Mouse (Mus musculus) myocyte (in vitro differentiated cells): ENCODE results near the gene AI464131. TPM values are rescaled to one million over a fixed set of nuclear protein-coding genes. Genes with fewer than 3 reads are reported as not detected.

Experiments
- H3K27me3 ChIP-seq: one replicate; pipeline ENCODE4 v1.6.1; 2011; ENCODE audit not compliant: control insufficient read depth, insufficient read depth, insufficient read length
- H3K36me3 ChIP-seq: one replicate; pipeline ENCODE4 v1.6.1; 2011; ENCODE audit not compliant: control insufficient read depth, insufficient read depth
- H3K4me2 ChIP-seq: one replicate; pipeline ENCODE4 v1.6.1; 2011; ENCODE audit warnings: low read depth, control low read depth
- H3K4me3 ChIP-seq: one replicate; pipeline ENCODE4 v1.5.1; 2011; ENCODE audit warnings: mild to moderate bottlenecking, control low read depth, moderate library complexity
- H3K79me2 ChIP-seq: one replicate; pipeline ENCODE4 v1.6.1; 2011; ENCODE audit not compliant: control insufficient read depth, insufficient read depth
- H3ac ChIP-seq: one replicate; pipeline ENCODE4 v1.6.1; 2011; ENCODE audit not compliant: control insufficient read depth, insufficient read length
- CEBPB ChIP-seq: IDR thresholded peaks from 2 replicates; pipeline ENCODE4 v1.6.1; 2011; ENCODE audit warnings: mild to moderate bottlenecking, moderate library complexity; ENCODE audit not compliant: poor library complexity, insufficient read depth, severe bottlenecking
- E2F4 ChIP-seq: IDR thresholded peaks from one replicate; pipeline ENCODE4 v1.6.1; 2011; ENCODE audit warnings: mild to moderate bottlenecking, control low read depth, moderate library complexity; ENCODE audit not compliant: insufficient read depth
- MAX ChIP-seq: IDR thresholded peaks from one replicate; pipeline ENCODE4 v1.6.1; 2011; ENCODE audit warnings: low read depth, mild to moderate bottlenecking, control low read depth
- MYOD1 ChIP-seq, 3 experiments: IDR thresholded peaks; one replicate each; pipeline ENCODE4 v1.6.1; 2011; ENCODE audit warnings: control low read depth in 2 of 3, low read depth in 2 of 3, mild to moderate bottlenecking in 2 of 3, moderate library complexity in 1 of 3; ENCODE audit not compliant: insufficient read length in 2 of 3, control insufficient read depth in 1 of 3
- MYOG ChIP-seq, 3 experiments: IDR thresholded peaks; one replicate each; pipeline ENCODE4 v1.6.1; 2011; ENCODE audit warnings: control low read depth in 2 of 3, low read depth in 2 of 3, mild to moderate bottlenecking in 2 of 3; ENCODE audit not compliant: insufficient read length in 2 of 3, control insufficient read depth in 1 of 3, insufficient read depth in 1 of 3
- POLR2A ChIP-seq: IDR thresholded peaks from one replicate; pipeline ENCODE4 v1.6.1; 2011; ENCODE audit warnings: low read depth, mild to moderate bottlenecking, control low read depth, moderate library complexity; ENCODE audit not compliant: insufficient read length
- POLR2AphosphoS2 ChIP-seq: IDR thresholded peaks from one replicate; pipeline ENCODE4 v1.6.1; 2011; ENCODE audit warnings: low read depth, control low read depth; ENCODE audit not compliant: insufficient read length
- REST ChIP-seq: IDR thresholded peaks from one replicate; pipeline ENCODE4 v1.6.1; 2011; ENCODE audit warnings: mild to moderate bottlenecking, control low read depth, moderate library complexity; ENCODE audit not compliant: insufficient read depth, insufficient read length
- SRF ChIP-seq: IDR thresholded peaks from one replicate; pipeline ENCODE4 v1.6.1; 2011; ENCODE audit warnings: low read depth; ENCODE audit not compliant: control insufficient read depth, insufficient read length
- TCF12 ChIP-seq: IDR thresholded peaks from one replicate; pipeline ENCODE4 v1.6.1; 2011; ENCODE audit warnings: mild to moderate bottlenecking, control low read depth; ENCODE audit not compliant: poor library complexity, insufficient read depth, severe bottlenecking
- TCF3 ChIP-seq: IDR thresholded peaks from one replicate; pipeline ENCODE4 v1.6.1; 2011; ENCODE audit warnings: low read depth, control low read depth; ENCODE audit not compliant: insufficient read length
- USF1 ChIP-seq: IDR thresholded peaks from one replicate; pipeline ENCODE4 v1.6.1; 2011; ENCODE audit warnings: low read depth, mild to moderate bottlenecking, control low read depth, moderate library complexity
- polyA plus RNA-seq: library from polyadenylated mRNA; unstranded; fragments of >200 nt; fragmentation: generic; extraction: Trizol; gene quantifications from one replicate; pipeline ENCODE4 v1.2.1, GENCODE M21; 2012; ENCODE audit warnings: missing spikeins

The AI464131 gene
- polyA plus RNA-seq, 1 experiment: 33.9 TPM

- H3K4me2 ChIP-seq: no peak overlapping the region
- H3K27me3 ChIP-seq: no peaks in the 10 kb centered on the region
- H3K4me3 ChIP-seq: no peak overlapping the region
- H3ac ChIP-seq: no peak overlapping the region
- no peaks in the 10 kb centered on the region for H3K79me2 ChIP-seq
- no peaks in the 10 kb centered on the region for H3K36me3 ChIP-seq
- TF ChIP-seq POLR2AphosphoS2 (no peak), MYOD1 (IDR thresholded peaks at IDR 0.05; ENCODE audit: control insufficient read depth in 1 of 3, insufficient read length in 2 of 3, low read depth in 2 of 3) (no peak), TCF3 (no peak), TCF12 (no peak), REST (no peak), USF1 (no peak), POLR2A (no peak), MYOG (IDR thresholded peaks at IDR 0.05; ENCODE audit: control insufficient read depth in 1 of 3, insufficient read depth in 1 of 3, insufficient read length in 2 of 3, low read depth in 2 of 3) (no peak), CEBPB (no peak), SRF (no peak), E2F4 (no peak), MAX (no peak)
These were observed 25.2 kb downstream of the AI464131 start for GRCm38 (mm10) chr4:41477648-41478160.

GRCm38 (mm10) chr4:41471384-41471689, 31.5 kb downstream of the AI464131 start:
- H3K36me3 ChIP-seq: peaks cover 4% of the 10 kb centered on the region
- H3K27me3 ChIP-seq: no peaks in the 10 kb centered on the region
- no peak for TF ChIP-seq TCF3
- no peak for TF ChIP-seq POLR2A
- no peak for TF ChIP-seq SRF
- no peak for TF ChIP-seq CEBPB
- no peak for TF ChIP-seq TCF12
- TF ChIP-seq MYOG (IDR thresholded peaks at IDR 0.05; ENCODE audit: control insufficient read depth in 1 of 3, insufficient read depth in 1 of 3, insufficient read length in 2 of 3, low read depth in 2 of 3): no peak
- no peak for TF ChIP-seq POLR2AphosphoS2
- no peak overlapping the region for H3K4me2 ChIP-seq
- H3K79me2 ChIP-seq: no peaks in the 10 kb centered on the region
- no peak overlapping the region for H3K4me3 ChIP-seq
- H3ac ChIP-seq: no peak overlapping the region

DNA sequence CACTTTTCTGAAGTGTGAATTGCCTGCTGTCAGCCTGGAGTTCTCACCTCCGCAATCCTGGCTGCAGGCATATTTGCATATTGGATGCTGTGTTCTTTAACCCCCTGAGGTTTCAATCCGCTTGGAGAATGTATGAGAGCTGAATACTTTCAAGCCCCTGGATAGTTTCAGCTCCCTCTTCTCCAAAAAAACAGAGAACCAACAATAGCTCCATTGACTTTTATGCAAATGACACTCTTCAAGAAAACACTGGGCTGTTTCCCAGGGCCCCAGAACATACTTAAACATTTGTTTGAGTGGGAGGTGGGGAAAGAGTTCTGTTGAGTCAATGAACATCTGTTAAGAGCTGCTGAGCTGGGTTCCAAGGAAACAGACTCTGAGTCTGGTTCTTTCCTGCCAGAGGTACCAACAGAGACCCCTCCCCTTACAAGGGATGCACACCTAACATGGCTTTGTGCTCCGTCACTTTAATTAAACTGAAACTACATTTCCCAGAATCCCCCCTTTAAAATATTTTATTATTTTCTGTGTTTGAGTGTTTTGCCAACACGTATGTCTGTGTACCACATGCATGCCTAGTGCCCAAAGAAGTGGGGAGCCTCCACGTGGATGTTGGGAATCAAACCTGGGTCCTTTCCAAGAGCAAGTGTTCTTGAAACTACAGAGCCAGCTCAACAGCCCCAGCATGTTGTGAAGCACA, 32.0 kb downstream of the AI464131 start:
- H3K36me3 ChIP-seq: peaks cover 4% of the 10 kb centered on the region
- no peak for TF ChIP-seq MYOG (IDR thresholded peaks at IDR 0.05; ENCODE audit: control insufficient read depth in 1 of 3, insufficient read depth in 1 of 3, insufficient read length in 2 of 3, low read depth in 2 of 3)
- TF ChIP-seq REST: no peak
- no peak for TF ChIP-seq MYOD1 (IDR thresholded peaks at IDR 0.05; ENCODE audit: control insufficient read depth in 1 of 3, insufficient read length in 2 of 3, low read depth in 2 of 3)
- TF ChIP-seq POLR2AphosphoS2: no peak
- no peak for TF ChIP-seq MAX

GRCm38 (mm10) chr4:41470051-41470683, 32.7 kb downstream of the AI464131 start:
- H3K4me2 ChIP-seq: no peak overlapping the region
- H3K4me3 ChIP-seq: no peak overlapping the region
- no peak overlapping the region for H3ac ChIP-seq
- no peaks in the 10 kb centered on the region for H3K79me2 ChIP-seq
- no peak for TF ChIP-seq REST
- TF ChIP-seq CEBPB: no peak
- no peak for TF ChIP-seq POLR2A
- TF ChIP-seq MYOD1 (IDR thresholded peaks at IDR 0.05; ENCODE audit: control insufficient read depth in 1 of 3, insufficient read length in 2 of 3, low read depth in 2 of 3): no peak
- no peak for TF ChIP-seq TCF12
- no peak for TF ChIP-seq MAX
- TF ChIP-seq POLR2AphosphoS2: no peak
- TF ChIP-seq TCF3: no peak
- TF ChIP-seq USF1: no peak
- TF ChIP-seq SRF: no peak
- peaks cover 4% of the 10 kb centered on the region for H3K36me3 ChIP-seq
- H3K27me3 ChIP-seq: no peaks in the 10 kb centered on the region

More for the DNA sequence above, 32.0 kb downstream of the AI464131 start:
- Histone ChIP-seq H3K4me3 (no peak overlapping the region), H3K4me2 (no peak overlapping the region), H3K79me2 (no peaks in the 10 kb centered on the region), H3K27me3 (no peaks in the 10 kb centered on the region), H3ac (no peak overlapping the region)

DNA sequence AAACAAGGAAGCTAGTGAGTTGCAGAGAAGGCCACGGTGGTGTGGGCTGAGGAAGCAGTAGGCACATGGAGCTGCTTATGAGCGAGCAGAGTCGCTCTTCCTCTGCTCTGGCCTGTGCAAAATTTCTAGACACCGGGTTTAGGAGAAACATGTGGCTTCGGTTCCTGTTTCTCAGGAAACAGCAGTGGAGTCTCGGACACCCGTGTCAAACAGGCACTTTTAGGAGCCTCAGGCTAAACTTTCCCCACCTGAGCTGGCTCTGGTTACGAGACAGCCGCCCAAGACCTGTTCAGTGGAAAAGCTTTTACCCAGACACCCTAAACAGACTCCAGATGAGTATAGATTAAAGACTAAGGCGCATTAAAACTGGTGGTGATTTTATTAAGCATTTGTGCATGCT, 33.7 kb downstream of the AI464131 start:
- TF ChIP-seq CEBPB: no peak
- no peak for TF ChIP-seq MAX
- TF ChIP-seq POLR2A: no peak
- H3K36me3 ChIP-seq: peaks cover 4% of the 10 kb centered on the region
- H3ac ChIP-seq: no peak overlapping the region
- H3K4me2 ChIP-seq: no peak overlapping the region
- H3K79me2 ChIP-seq: peaks cover 2% of the 10 kb centered on the region
- H3K4me3 ChIP-seq: no peak overlapping the region
- H3K27me3 ChIP-seq: no peaks in the 10 kb centered on the region
